Mouse (Mus musculus): ENCODE measurements around the gene Ccdc188. TPM values are rescaled to one million over a fixed set of nuclear protein-coding genes. Genes with fewer than 3 reads are reported as not detected.

Gene Ccdc188
- polyA plus RNA-seq (2016; fragmentation: Nextera tagmentation; extraction: Ambion mirVana), result not detected in 2 replicates

DNA sequence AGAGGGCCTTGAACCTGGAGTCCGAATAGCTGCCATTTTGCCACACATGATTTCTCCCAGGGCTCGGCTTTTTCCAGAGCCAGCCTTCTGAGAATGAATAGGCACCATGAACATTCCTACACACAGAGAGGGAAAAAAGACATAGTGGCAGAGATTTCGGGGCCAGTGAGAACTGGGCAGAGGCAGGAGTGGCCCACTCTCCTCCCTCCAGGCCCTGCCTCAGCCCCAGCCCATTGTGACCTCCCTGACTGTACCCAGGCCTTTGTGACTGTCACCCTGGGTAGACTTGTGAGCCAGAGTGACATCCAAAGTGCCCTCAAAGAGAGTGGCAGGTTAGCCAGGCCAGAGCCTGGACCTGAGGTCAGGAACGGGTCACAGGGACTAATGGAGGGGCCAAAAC lies at the start of gene Ccdc188:
Gene Ccdc188, plus strand, starts transcription at position 301 of the 400 bp plus-strand sequence.
- WGBS, result 88% methylated on average over 4 of the region's 4 CpGs
- H3K4me1 ChIP-seq, result peaks cover 45% of the 10 kb centered on the region

DNA sequence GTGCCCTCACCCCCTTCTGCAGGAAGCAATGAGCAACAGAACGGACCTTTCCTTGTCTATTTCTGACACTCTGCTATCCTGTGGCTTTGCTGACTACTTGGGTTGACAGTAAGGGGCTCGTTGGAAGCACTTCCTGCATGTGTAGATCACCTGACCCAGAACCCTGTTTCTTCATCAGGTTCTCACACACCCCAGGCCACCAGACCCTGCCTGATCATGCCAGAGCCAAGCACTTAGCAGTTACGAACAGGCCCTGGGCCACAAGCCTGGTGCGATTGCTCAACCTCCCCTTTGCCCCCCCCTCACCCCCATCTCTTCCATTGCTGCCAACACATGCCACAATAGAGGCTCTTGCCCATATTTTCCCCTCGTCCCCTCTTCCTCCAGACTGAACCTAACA lies 48.5 kb upstream of the Ccdc188 start:
- Histone ChIP-seq H3K9me3 (replicated peaks) (no peaks in the 10 kb centered on the region), H3K36me3 (no peaks in the 10 kb centered on the region), H3K4me1 (peaks cover 25% of the 10 kb centered on the region), H3K27ac (no peak overlapping the region), H3K27me3 (no peaks in the 10 kb centered on the region; the same call in 1 of the 2 replicates), H3K4me2 (replicated peaks) (no peak overlapping the region), H3K4me3 (no peak overlapping the region), H3K9ac (no peak overlapping the region)
- no peak for ATAC-seq (ENCODE audit: low FRiP score)
- 88% methylated on average over 5 of the region's 5 CpGs for WGBS

More for the DNA sequence above, at the start of gene Ccdc188:
- no peaks in the 10 kb centered on the region for H3K9me3 ChIP-seq (replicated peaks)
- H3K36me3 ChIP-seq, result peaks cover 10% of the 10 kb centered on the region
- H3K9ac ChIP-seq, result no peak within 1 kb of the TSS
- H3K4me2 ChIP-seq (replicated peaks), result no peak within 1 kb of the TSS
- no peak within 1 kb of the TSS for H3K4me3 ChIP-seq
- H3K27ac ChIP-seq, result no peak within 1 kb of the TSS
- no peaks in the 10 kb centered on the region for H3K27me3 ChIP-seq
- no peak for ATAC-seq (ENCODE audit: low FRiP score)

DNA sequence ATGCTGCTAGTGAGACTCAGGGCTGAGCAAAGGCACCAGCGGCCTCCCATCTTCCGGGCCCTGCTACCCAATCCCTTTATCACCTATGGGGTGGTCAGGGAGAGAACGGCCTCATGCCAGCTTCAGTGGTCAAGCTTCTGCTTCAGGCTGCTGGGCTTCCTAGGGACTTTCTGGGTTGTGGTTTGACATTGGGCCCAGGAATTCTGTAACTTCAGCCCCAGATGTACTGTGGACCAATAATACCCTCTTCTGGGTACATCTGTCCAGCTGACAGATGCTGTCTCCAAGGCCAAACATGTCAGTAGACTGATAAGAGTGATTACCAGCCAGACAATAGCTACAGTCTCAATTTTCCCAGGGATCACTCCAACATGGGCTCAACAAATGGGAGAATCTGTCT lies 47.9 kb upstream of the Ccdc188 start:
- Histone ChIP-seq H3K9ac (no peak overlapping the region), H3K4me2 (replicated peaks) (no peak overlapping the region), H3K27ac (no peak overlapping the region), H3K4me3 (no peak overlapping the region), H3K27me3 (no peaks in the 10 kb centered on the region; the same call in 1 of the 2 replicates), H3K4me1 (peaks cover 20% of the 10 kb centered on the region), H3K36me3 (no peaks in the 10 kb centered on the region), H3K9me3 (replicated peaks) (no peaks in the 10 kb centered on the region)
- WGBS, result 95% methylated on average over 3 of the region's 3 CpGs
- ATAC-seq (ENCODE audit: low FRiP score), result no peak

DNA sequence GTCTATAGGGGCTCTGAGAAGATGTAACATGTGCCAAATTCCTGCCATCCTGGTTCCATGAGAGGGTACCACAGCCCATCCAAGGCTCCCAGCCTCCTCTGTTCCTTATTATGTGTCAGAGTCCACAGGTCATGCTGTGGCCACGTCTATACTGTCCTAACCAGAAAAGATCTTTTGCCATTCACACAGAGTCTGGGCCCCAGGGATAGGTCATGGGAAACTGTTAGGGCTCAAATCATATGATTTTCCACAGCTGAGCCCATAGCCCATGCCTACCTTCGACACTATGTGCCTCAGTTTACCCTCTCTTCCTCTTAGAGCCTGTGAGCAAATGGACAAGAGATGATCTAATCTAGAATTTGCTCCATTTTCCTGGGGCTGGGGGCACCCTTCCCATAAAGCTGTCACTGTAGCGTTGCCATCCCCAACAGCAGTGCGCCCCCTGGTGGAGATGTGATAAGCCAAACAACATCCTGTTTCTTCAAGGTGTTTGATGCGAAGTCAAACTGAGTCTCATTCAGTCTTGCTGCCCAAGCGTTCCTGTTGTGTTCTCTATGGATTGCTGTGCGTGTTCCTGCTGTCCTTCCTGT lies 45.3 kb upstream of the Ccdc188 start:
- Histone ChIP-seq H3K4me1 (peaks cover 11% of the 10 kb centered on the region; the same call in 1 of the 2 replicates), H3K4me2 (replicated peaks) (no peak overlapping the region), H3K27me3 (no peaks in the 10 kb centered on the region; the same call in 1 of the 2 replicates), H3K27ac (no peak overlapping the region), H3K9ac (no peak overlapping the region), H3K4me3 (no peak overlapping the region), H3K9me3 (replicated peaks) (no peaks in the 10 kb centered on the region), H3K36me3 (no peaks in the 10 kb centered on the region)
- ATAC-seq (ENCODE audit: low FRiP score), result peak; percentile 24; the same call in 1 of the 2 replicates
- WGBS, result 11% methylated on average over 7 of the region's 7 CpGs

DNA sequence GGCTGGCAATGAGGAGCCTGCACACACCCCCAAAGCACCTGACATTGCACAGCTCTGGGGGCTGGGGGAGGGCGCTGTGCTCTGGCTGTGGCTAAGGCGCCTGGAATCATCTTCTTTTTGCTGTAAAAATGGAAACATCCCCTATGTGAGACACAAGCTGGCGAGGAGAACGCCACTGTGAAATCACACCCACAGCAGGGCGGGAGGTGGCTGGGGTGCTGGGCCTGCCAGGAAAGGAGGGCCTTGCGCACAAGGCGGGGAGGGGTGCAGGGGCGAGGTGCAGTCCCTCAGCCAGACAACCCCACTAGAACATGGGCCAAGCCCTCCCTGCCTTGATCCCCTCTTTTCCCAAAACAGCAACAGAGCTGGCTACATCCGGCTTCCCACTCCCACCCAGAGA lies 44.4 kb upstream of the Ccdc188 start:
- WGBS, result 81% methylated on average over 9 of the region's 9 CpGs
- Histone ChIP-seq H3K4me2 (replicated peaks) (no peak overlapping the region), H3K4me1 (peaks cover 11% of the 10 kb centered on the region; the same call in 1 of the 2 replicates), H3K9ac (0 out of 2 replicates have a peak overlapping the region, but pooled peaks have one; percentile 29), H3K27me3 (no peaks in the 10 kb centered on the region; the same call in 1 of the 2 replicates), H3K36me3 (no peaks in the 10 kb centered on the region), H3K9me3 (replicated peaks) (no peaks in the 10 kb centered on the region), H3K27ac (no peak overlapping the region), H3K4me3 (no peak overlapping the region)
- ATAC-seq (ENCODE audit: low FRiP score), result no peak

DNA sequence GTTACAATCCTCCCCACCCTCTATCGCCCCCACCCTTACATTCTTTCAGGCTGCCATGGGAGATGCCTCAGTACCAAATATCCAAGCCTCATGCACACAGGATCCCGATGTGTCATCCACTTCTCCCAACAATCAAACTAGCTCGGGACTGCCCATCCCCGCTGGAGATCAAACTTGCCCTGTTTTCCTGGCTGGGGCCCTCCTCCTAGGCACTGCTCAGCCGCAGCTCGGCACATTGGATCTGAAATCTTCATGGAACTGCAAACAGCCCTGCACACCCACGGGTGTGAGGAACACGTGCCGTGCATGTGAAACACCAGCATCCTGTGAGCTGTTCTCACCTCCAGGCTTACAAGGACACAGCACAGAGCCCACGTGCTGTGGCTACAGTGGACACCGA lies 43.9 kb upstream of the Ccdc188 start:
- Histone ChIP-seq H3K4me1 (peaks cover 11% of the 10 kb centered on the region; the same call in 1 of the 2 replicates), H3K9ac (no peak overlapping the region), H3K27ac (no peak overlapping the region), H3K9me3 (replicated peaks) (no peaks in the 10 kb centered on the region), H3K36me3 (no peaks in the 10 kb centered on the region), H3K4me3 (no peak overlapping the region), H3K27me3 (no peaks in the 10 kb centered on the region; the same call in 1 of the 2 replicates), H3K4me2 (replicated peaks) (no peak overlapping the region)
- no peak for ATAC-seq (ENCODE audit: low FRiP score)
- 61% methylated on average over 11 of the region's 11 CpGs for WGBS

DNA sequence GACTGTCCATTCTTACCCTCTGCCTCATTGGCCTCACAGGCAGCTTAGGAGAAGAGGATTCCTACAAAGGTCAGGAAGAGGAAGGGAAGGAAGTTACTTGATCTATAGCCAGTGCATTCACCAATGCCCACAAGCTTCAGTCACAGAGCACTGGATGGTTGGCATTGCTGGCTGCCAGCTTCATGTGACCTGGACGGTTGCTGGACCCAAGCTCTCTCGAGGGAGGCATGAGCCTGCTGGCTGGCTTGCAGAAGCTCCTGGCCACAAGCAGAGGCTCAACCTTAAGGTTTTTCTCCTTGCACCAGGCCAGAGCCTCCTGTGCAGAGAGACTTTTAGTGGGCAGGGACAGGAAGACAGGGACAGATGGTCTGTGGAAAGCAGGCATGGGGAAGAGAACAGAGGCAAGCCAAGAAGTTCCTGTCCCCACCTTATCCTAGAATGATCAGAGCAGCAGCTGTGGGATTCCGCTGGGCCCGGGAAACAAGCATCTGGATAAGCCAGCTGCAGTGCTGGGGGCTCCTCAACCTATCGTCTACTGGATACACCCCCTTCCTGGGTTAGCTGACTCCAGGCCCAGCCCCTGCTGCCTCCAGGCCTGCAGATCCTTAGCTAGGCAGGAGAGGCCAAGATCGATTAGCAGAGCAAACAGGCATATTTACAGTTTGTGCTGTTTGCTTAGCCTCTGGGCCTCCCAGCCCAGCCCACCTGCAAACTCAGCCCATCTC lies 41.7 kb upstream of the Ccdc188 start:
- 62% methylated on average over 6 of the region's 6 CpGs for whole genome bisulfite sequencing

DNA sequence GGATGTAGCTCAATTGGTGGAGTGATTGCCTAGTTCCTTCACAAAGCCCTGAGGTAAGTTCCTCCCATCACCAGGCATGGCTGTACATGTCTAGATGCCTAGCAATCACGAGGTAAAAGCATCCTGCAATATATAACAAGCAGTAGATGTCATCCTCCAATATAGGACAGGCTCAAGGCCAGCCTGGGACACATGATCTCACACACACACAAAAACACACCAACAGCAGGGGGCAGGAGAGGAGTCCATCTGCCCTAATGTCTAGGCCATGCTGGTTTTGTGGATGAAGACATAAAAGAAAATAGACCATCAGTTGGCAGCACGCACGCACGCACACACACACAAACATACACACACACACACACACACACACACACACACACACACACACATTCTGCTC lies 40.9 kb upstream of the Ccdc188 start:
- no peak for ATAC-seq (ENCODE audit: low FRiP score)
- H3K4me2 ChIP-seq (replicated peaks), result no peak overlapping the region
- 88% methylated on average over 4 of the region's 4 CpGs for WGBS
- H3K9ac ChIP-seq, result no peak overlapping the region
- H3K9me3 ChIP-seq (replicated peaks), result no peaks in the 10 kb centered on the region
- peaks cover 18% of the 10 kb centered on the region; the same call in 1 of the 2 replicates for H3K4me1 ChIP-seq
- no peak overlapping the region for H3K4me3 ChIP-seq
- no peaks in the 10 kb centered on the region; the same call in 1 of the 2 replicates for H3K27me3 ChIP-seq
- no peak overlapping the region for H3K27ac ChIP-seq
- H3K36me3 ChIP-seq, result no peaks in the 10 kb centered on the region

More for the DNA sequence above, 41.7 kb upstream of the Ccdc188 start:
- peaks cover 14% of the 10 kb centered on the region; the same call in 1 of the 2 replicates for H3K4me1 ChIP-seq
- H3K4me3 ChIP-seq, result no peak overlapping the region
- no peak for ATAC-seq (ENCODE audit: low FRiP score)
- no peaks in the 10 kb centered on the region for H3K36me3 ChIP-seq
- H3K27me3 ChIP-seq, result no peaks in the 10 kb centered on the region; the same call in 1 of the 2 replicates
- no peak overlapping the region for H3K27ac ChIP-seq
- no peak overlapping the region for H3K9ac ChIP-seq
- no peak overlapping the region for H3K4me2 ChIP-seq (replicated peaks)
- no peaks in the 10 kb centered on the region for H3K9me3 ChIP-seq (replicated peaks)

DNA sequence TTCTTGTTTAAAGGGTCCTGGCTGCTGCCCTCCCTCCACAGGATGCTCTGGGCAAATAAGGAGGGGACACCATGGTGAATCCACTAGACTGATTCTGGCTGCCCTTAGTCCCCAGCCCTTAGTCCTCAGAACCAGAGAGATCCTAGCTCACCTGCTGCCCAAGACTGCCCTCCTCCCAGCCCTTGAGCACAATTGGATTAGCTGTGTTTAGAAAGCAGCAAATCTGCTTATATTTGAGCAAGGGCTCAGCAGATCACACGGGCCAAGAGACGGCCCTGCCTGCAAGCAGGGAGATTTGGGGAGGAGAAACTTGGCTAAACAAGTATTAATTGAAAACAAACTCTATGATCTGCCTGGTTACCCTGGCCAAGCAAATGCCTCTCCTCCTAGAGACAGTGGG lies 38.1 kb upstream of the Ccdc188 start:
- ATAC-seq (ENCODE audit: low FRiP score), result no peak
- no peak overlapping the region for H3K4me3 ChIP-seq
- no peak overlapping the region for H3K27ac ChIP-seq
- peaks cover 13% of the 10 kb centered on the region; the same call in 1 of the 2 replicates for H3K4me1 ChIP-seq
- H3K4me2 ChIP-seq (replicated peaks), result no peak overlapping the region
- H3K9ac ChIP-seq, result no peak overlapping the region
- H3K27me3 ChIP-seq, result no peaks in the 10 kb centered on the region
- WGBS, result 54% methylated on average over 2 of the region's 2 CpGs
- no peaks in the 10 kb centered on the region for H3K36me3 ChIP-seq
- no peaks in the 10 kb centered on the region for H3K9me3 ChIP-seq (replicated peaks)

DNA sequence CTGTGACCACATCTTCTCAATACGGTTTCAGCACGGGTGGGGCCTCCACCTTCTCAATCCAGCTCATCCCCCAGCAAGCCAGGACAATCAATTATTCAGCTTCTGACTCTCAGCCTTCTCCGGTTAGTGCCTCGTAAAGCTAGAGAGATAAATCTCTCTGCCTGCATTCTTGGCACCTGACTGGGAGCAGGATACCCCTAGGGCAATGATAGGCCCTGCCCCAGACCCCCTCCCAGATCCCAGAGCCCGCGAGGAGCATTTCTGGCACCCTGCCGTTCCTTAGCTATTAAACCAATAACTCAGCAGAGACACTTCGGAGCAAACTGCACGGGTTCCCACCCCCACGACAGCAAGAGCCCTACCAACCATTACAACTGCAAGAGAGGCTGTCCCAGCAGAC lies 36.3 kb upstream of the Ccdc188 start:
- no peak overlapping the region for H3K9ac ChIP-seq
- no peak overlapping the region for H3K4me3 ChIP-seq
- WGBS, result 52% methylated on average over 10 of the region's 10 CpGs
- H3K4me2 ChIP-seq (replicated peaks), result no peak overlapping the region
- peaks cover 8% of the 10 kb centered on the region; the same call in 1 of the 2 replicates for H3K4me1 ChIP-seq
- H3K27me3 ChIP-seq, result no peaks in the 10 kb centered on the region
- ATAC-seq (ENCODE audit: low FRiP score), result no peak
- no peak overlapping the region for H3K27ac ChIP-seq
- no peaks in the 10 kb centered on the region for H3K9me3 ChIP-seq (replicated peaks)
- H3K36me3 ChIP-seq, result no peaks in the 10 kb centered on the region

DNA sequence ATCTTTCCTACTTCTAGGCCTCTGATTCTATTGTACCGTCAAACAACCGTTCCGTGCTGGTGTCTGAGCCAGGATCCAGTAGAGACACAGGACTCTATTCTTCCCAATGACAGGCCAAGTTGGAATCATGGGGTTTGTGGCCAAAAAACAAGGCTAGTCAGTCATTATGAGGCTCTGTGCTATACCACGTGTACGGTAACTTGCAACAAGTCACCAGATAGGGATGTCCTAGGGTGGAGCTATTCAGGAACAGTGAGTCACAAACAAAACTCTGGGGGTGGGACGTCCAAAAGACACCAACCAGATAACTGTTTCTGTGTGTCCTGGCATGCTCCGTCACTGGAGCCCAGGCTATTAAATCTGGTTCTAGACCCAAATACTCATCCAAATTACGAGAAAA lies 34.9 kb upstream of the Ccdc188 start:
- Histone ChIP-seq H3K9ac (no peak overlapping the region), H3K27me3 (no peaks in the 10 kb centered on the region), H3K36me3 (no peaks in the 10 kb centered on the region), H3K4me2 (replicated peaks) (no peak overlapping the region), H3K9me3 (replicated peaks) (no peaks in the 10 kb centered on the region), H3K27ac (no peak overlapping the region), H3K4me1 (0 out of 2 replicates have a peak, but pooled peaks cover 7% of the 10 kb centered on the region), H3K4me3 (no peak overlapping the region)
- ATAC-seq (ENCODE audit: low FRiP score), result no peak
- WGBS, result 84% methylated on average over 8 of the region's 8 CpGs

DNA sequence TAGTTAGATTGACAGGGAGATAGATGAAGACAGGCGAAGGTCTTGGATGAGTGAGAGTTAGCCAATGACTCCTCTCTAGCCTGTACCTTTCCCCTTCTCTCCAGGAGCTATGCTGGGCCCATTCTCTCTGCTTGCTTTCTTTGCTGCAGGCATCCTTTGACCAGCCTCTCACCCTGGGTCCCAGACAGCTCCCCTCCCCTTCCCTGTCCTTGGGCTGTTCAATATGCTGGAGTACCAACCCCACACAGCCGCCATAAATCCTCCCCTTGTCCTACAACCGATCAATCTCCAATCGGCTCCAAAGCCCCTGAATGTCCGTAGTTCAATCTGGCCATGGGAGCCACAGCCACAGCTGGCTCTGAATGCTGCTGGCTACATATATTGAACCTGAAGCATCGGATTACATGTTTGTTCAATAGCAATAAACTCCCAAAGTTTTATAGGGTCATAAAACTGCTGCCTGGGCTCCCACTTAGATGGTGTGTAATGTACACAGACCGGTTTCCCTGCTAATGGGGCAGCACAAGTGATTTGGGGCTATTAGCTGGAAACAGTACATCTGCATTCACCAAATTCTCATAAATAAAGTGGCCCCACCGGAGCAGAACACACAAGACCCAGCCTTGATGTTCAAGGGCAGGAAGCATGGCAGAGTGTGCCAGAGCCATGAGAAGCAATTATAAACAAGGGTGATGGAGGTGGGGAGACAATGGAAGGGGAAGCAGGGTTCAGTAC lies 31.8 kb upstream of the Ccdc188 start:
- ATAC-seq (ENCODE audit: low FRiP score), result no peak
- WGBS, result 84% methylated on average over 8 of the region's 8 CpGs

More for the DNA sequence above, 31.8 kb upstream of the Ccdc188 start:
- H3K4me2 ChIP-seq (replicated peaks), result no peak overlapping the region
- 0 out of 2 replicates have a peak, but pooled peaks cover 4% of the 10 kb centered on the region for H3K4me1 ChIP-seq
- H3K9me3 ChIP-seq (replicated peaks), result 0 out of 2 replicates have a peak, but pooled peaks cover 5% of the 10 kb centered on the region
- H3K9ac ChIP-seq, result no peak overlapping the region
- H3K4me3 ChIP-seq, result no peak overlapping the region
- no peaks in the 10 kb centered on the region for H3K27me3 ChIP-seq
- H3K36me3 ChIP-seq, result no peaks in the 10 kb centered on the region
- H3K27ac ChIP-seq, result no peak overlapping the region

Data from hindbrain, embryonic 12.5 days (tissue).